Mouse (Mus musculus) brain, adult 10 weeks (tissue): ENCODE results near the gene 4933409G03Rik. TPM values are rescaled to one million over a fixed set of nuclear protein-coding genes. Genes with fewer than 3 reads are reported as not detected.

ENCODE experiments used
- polyA plus RNA-seq: library from polyadenylated mRNA; stranded (reverse); fragments of 350-450 nt; fragmentation: Illumina TruSeq; extraction: RNeasy Lipid Tissue Mini Kit (QIAGEN cat#74804); gene quantifications from one replicate; pipeline ENCODE4 v1.2.3, GENCODE M21; 2015; ENCODE audit warnings: low read depth, low replicate concordance

The 4933409G03Rik gene
- polyA plus RNA-seq, result not detected

GRCm38 (mm10) chr2:68582113-68582512 is at the start of gene 4933409G03Rik:
Gene 4933409G03Rik (plus strand): TSS chr2:68582413.

GRCm38 (mm10) chr2:68656186-68656585 is 74.0 kb downstream of the 4933409G03Rik start, which contains the start of gene 4932414N04Rik:
Gene 4932414N04Rik (plus strand): TSS chr2:68656486.

Other genes with a start within 250 kb of the 4933409G03Rik start
- gene Stk39, start 110.1 kb upstream of the 4933409G03Rik start, polyA plus RNA-seq, result 61.7 TPM
- not detected for gene 4932414N04Rik, start 74.1 kb downstream of the 4933409G03Rik start, polyA plus RNA-seq